Mouse (Mus musculus): ENCODE measurements around the gene Rragd.
"Not testable (repeated sequence)": the region's sequence is repeated elsewhere in the genome, so short reads cannot be mapped to it uniquely, and the experiment has no call there.

DNA sequence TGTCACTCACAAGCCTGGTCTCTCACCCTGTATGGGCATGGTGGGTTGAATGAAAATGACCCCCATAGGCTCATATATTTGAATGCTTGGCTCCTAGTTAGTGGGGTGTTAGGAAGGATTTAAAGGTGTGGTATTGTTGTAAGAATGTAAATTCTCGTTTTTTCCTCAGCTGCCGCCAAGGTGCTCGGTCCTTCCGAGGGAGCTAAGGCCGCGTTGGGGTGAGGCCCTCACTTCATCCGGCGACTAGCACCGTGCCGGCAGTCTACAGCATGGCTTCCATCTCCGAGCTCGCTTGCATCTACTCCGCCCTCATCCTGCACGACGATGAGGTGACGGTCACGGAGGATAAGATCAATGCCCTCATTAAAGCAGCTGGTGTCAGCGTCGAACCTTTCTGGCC is 18.2 kb upstream of the Rragd start:
- TF ChIP-seq CTCF, EP300 (IDR thresholded peaks at IDR 0.05; ENCODE audit: low read depth): not testable (repeated sequence)

Measured in liver, postnatal 0 days (tissue).